Comparison of ENCODE assay signal across 12 mouse cellular contexts in the genomic region with DNA sequence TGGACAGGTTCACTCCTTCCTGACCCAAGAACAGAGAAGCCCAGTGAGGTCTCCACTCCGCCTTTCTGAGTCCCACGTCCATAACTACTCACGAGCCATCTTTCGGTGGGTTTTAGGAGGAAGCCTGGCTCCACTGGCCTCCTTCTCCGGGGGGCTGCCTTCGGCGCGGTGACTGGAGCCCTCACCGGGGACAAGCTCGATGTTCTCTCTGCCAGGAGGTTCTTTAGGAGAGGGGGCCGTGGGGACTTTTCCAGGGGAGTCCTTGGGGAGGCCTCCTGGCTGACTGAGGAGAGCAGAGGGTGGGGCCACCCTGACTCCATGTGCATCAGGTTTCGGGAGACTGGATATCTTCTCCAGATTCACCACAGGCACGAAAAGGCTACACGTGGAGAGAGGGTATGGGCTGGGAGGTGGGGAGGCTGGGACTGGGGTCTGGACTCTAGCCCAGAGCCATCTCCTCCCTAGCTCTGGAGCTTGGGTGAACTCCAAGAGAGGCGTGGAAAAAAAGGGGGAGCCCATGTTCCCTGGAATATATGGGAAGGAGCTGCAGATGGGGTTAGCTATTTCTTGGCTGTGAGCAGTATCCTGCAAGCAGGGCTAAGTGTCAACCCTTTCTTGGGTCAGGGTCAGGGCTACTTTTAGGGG. TPM values are rescaled to one million over a fixed set of nuclear protein-coding genes. Genes with fewer than 3 reads are reported as not detected.
A peak's percentile ranks its signal among the peaks of the same experiment; 100 is the strongest.
DNase-seq lines count a peak whose midpoint lies in the region; ATAC-seq and TF ChIP-seq lines count a peak whose summit lies in the region.
"Had no signal": no experiment of that assay in that cellular context is flagged by ENCODE, and none has a peak within 500 bp of the region (broad histone marks: within the 10 kb centered on the region; RNA-seq: fewer than 3 reads in every experiment).

No protein-coding gene starts in this region.

- peaks cover 24% of the 10 kb centered on the region for H3K4me1 ChIP-seq in forebrain, embryonic 12.5 days
- peaks cover 30% of the 10 kb centered on the region for H3K4me1 ChIP-seq in forebrain, embryonic 16.5 days (replicated peaks; ENCODE audit: control insufficient read depth, insufficient read depth, low read length)
- H3K4me1 ChIP-seq in kidney, postnatal 0 days (replicated peaks; ENCODE audit: insufficient read depth, low read length) = peaks cover 11% of the 10 kb centered on the region
- peaks cover 12% of the 10 kb centered on the region for H3K4me1 ChIP-seq in midbrain, embryonic 14.5 days (ENCODE audit: control insufficient read depth, insufficient read depth, low read length)
- H3K4me1 ChIP-seq in midbrain, embryonic 11.5 days (ENCODE audit: control insufficient read depth, insufficient read depth, low read length) = peaks cover 11% of the 10 kb centered on the region
- peaks cover 32% of the 10 kb centered on the region for H3K4me1 ChIP-seq in stomach, embryonic 16.5 days (ENCODE audit: control insufficient read depth, insufficient read depth, low read length)

- no peak for ATAC-seq in forebrain, embryonic 12.5 days (ENCODE audit: low FRiP score)
- ATAC-seq in forebrain, embryonic 16.5 days = no peak
- no peak for ATAC-seq in kidney, postnatal 0 days (replicated peaks; ENCODE audit: low FRiP score, low read depth)
- no peak for ATAC-seq in midbrain, embryonic 14.5 days (ENCODE audit: low FRiP score, low TSS enrichment)
- no peak for ATAC-seq in midbrain, embryonic 11.5 days (ENCODE audit: low FRiP score)
- peak; percentile 7; the same call in 1 of the 2 replicates for ATAC-seq in stomach, embryonic 16.5 days (ENCODE audit: insufficient read depth, low FRiP score)

- H3K4me2 ChIP-seq in forebrain, embryonic 12.5 days = no peak overlapping the region
- H3K4me2 ChIP-seq in forebrain, embryonic 16.5 days (ENCODE audit: low read length) = no peak overlapping the region
- no peak overlapping the region for H3K4me2 ChIP-seq in kidney, postnatal 0 days (ENCODE audit: low read length)
- no peak overlapping the region for H3K4me2 ChIP-seq in midbrain, embryonic 14.5 days (ENCODE audit: low read length)
- no peak overlapping the region for H3K4me2 ChIP-seq in midbrain, embryonic 11.5 days
- H3K4me2 ChIP-seq in stomach, embryonic 16.5 days (ENCODE audit: low read depth, low read length) = 0 out of 2 replicates have a peak overlapping the region, but pooled peaks have one; percentile 9

- 94% methylated on average over 15 of the region's 15 CpGs for WGBS in forebrain, embryonic 12.5 days
- 71% methylated on average over 15 of the region's 15 CpGs for WGBS in forebrain, embryonic 16.5 days
- WGBS in kidney, postnatal 0 days = 66% methylated on average over 15 of the region's 15 CpGs
- WGBS in midbrain, embryonic 14.5 days = 92% methylated on average over 15 of the region's 15 CpGs
- 94% methylated on average over 15 of the region's 15 CpGs for WGBS in midbrain, embryonic 11.5 days
- 69% methylated on average over 15 of the region's 15 CpGs for WGBS in stomach, embryonic 16.5 days

- no peak for TF ChIP-seq CTCF in kidney, postnatal 0 days (IDR thresholded peaks at IDR 0.05; ENCODE audit: low read depth)

- peak; percentile 50 for DNase-seq in kidney, postnatal 0 days (ENCODE audit: low spot score)
- no peak for DNase-seq in kidney, adult 9 months
- no peak for DNase-seq in midbrain, embryonic 14.5 days
- no peak for DNase-seq in midbrain, embryonic 11.5 days (ENCODE audit: low spot score, missing footprints)
- DNase-seq in ovary, postnatal 36 days (ENCODE audit: low spot score) = no peak
- DNase-seq: adrenal gland, postnatal 10 days; right cerebral cortex, adult 18-20 months; thymus, postnatal 4 days had no signal

- no peaks in the 10 kb centered on the region for H3K27me3 ChIP-seq in forebrain, embryonic 12.5 days
- no peaks in the 10 kb centered on the region for H3K27me3 ChIP-seq in forebrain, embryonic 16.5 days (replicated peaks; ENCODE audit: control insufficient read depth, insufficient read depth, low read length)
- H3K27me3 ChIP-seq in kidney, postnatal 0 days (ENCODE audit: insufficient read depth, low read length) = no peaks in the 10 kb centered on the region
- H3K27me3 ChIP-seq in midbrain, embryonic 14.5 days (ENCODE audit: control insufficient read depth, insufficient read depth, low read length) = no peaks in the 10 kb centered on the region
- no peaks in the 10 kb centered on the region for H3K27me3 ChIP-seq in midbrain, embryonic 11.5 days (ENCODE audit: control insufficient read depth, insufficient read depth, low read length)
- no peaks in the 10 kb centered on the region for H3K27me3 ChIP-seq in stomach, embryonic 16.5 days (ENCODE audit: control insufficient read depth, insufficient read depth, low read length)

- H3K9ac ChIP-seq in forebrain, embryonic 12.5 days = no peak overlapping the region
- no peak overlapping the region for H3K9ac ChIP-seq in forebrain, embryonic 16.5 days (replicated peaks; ENCODE audit: low read depth, low read length)
- H3K9ac ChIP-seq in kidney, postnatal 0 days (ENCODE audit: low read depth, low read length) = no peak overlapping the region
- peak overlapping the region; percentile 31; the same call in 1 of the 2 replicates for H3K9ac ChIP-seq in midbrain, embryonic 14.5 days (replicated peaks; ENCODE audit: low read length)
- no peak overlapping the region for H3K9ac ChIP-seq in midbrain, embryonic 11.5 days (ENCODE audit: low read length)
- H3K9ac ChIP-seq in stomach, embryonic 16.5 days (ENCODE audit: low read length) = peak overlapping the region; percentile 46

- H3K4me3 ChIP-seq in forebrain, embryonic 12.5 days (replicated peaks) = no peak overlapping the region
- H3K4me3 ChIP-seq in forebrain, embryonic 16.5 days (replicated peaks; ENCODE audit: low read length) = no peak overlapping the region
- H3K4me3 ChIP-seq in kidney, postnatal 0 days (replicated peaks; ENCODE audit: low read depth, low read length) = no peak overlapping the region
- no peak overlapping the region for H3K4me3 ChIP-seq in midbrain, embryonic 14.5 days (replicated peaks; ENCODE audit: low read depth, low read length)
- H3K4me3 ChIP-seq in midbrain, embryonic 11.5 days (ENCODE audit: low read depth, low read length) = no peak overlapping the region
- H3K4me3 ChIP-seq in stomach, embryonic 16.5 days (replicated peaks; ENCODE audit: low read length) = 0 out of 2 replicates have a peak overlapping the region, but pooled peaks have one; percentile 3

- H3K27ac ChIP-seq in forebrain, embryonic 12.5 days = 0 out of 2 replicates have a peak overlapping the region, but pooled peaks have one; percentile 19
- H3K27ac ChIP-seq in forebrain, embryonic 16.5 days (ENCODE audit: low read length) = no peak overlapping the region
- H3K27ac ChIP-seq in kidney, postnatal 0 days = no peak overlapping the region
- no peak overlapping the region for H3K27ac ChIP-seq in midbrain, embryonic 14.5 days (replicated peaks; ENCODE audit: low read depth, low read length)
- no peak overlapping the region for H3K27ac ChIP-seq in midbrain, embryonic 11.5 days (ENCODE audit: low read depth, low read length)
- peak overlapping the region; percentile 67; the same call in 1 of the 2 replicates for H3K27ac ChIP-seq in stomach, embryonic 16.5 days (ENCODE audit: low read length)
- H3K27ac ChIP-seq: macrophage had no signal

- H3K36me3 ChIP-seq in forebrain, embryonic 12.5 days (replicated peaks) = peaks cover 61% of the 10 kb centered on the region
- H3K36me3 ChIP-seq in forebrain, embryonic 16.5 days (ENCODE audit: control insufficient read depth, insufficient read depth) = peaks cover 23% of the 10 kb centered on the region; the same call in 1 of the 2 replicates
- peaks cover 16% of the 10 kb centered on the region for H3K36me3 ChIP-seq in kidney, postnatal 0 days (ENCODE audit: insufficient read depth, low read length)
- peaks cover 63% of the 10 kb centered on the region for H3K36me3 ChIP-seq in midbrain, embryonic 14.5 days (ENCODE audit: control insufficient read depth, insufficient read depth, low read length)
- peaks cover 17% of the 10 kb centered on the region for H3K36me3 ChIP-seq in midbrain, embryonic 11.5 days (ENCODE audit: control insufficient read depth, insufficient read depth, low read length)
- H3K36me3 ChIP-seq in stomach, embryonic 16.5 days (ENCODE audit: control insufficient read depth, insufficient read depth, low read length) = peaks cover 2% of the 10 kb centered on the region; the same call in 1 of the 2 replicates

- no peaks in the 10 kb centered on the region for H3K9me3 ChIP-seq in forebrain, embryonic 12.5 days
- H3K9me3 ChIP-seq in forebrain, embryonic 16.5 days (ENCODE audit: control insufficient read depth, low read length) = no peaks in the 10 kb centered on the region
- H3K9me3 ChIP-seq in kidney, postnatal 0 days (replicated peaks; ENCODE audit: low read length) = no peaks in the 10 kb centered on the region
- no peaks in the 10 kb centered on the region for H3K9me3 ChIP-seq in midbrain, embryonic 14.5 days (ENCODE audit: control insufficient read depth, low read length)
- H3K9me3 ChIP-seq in midbrain, embryonic 11.5 days (ENCODE audit: control insufficient read depth, low read length) = no peaks in the 10 kb centered on the region
- H3K9me3 ChIP-seq in stomach, embryonic 16.5 days (replicated peaks; ENCODE audit: control insufficient read depth, low read length) = no peaks in the 10 kb centered on the region

RNA-seq across cellular contexts. Expression of a gene that starts 3.9 kb away (rescaled TPM):
- polyA plus RNA-seq in forebrain, embryonic 12.5 days (2016; fragmentation: Nextera tagmentation; extraction: Ambion mirVana) = 24.0 and 28.1 TPM in 2 replicates
- polyA plus RNA-seq in forebrain, embryonic 16.5 days (2015; fragmentation: Nextera tagmentation; extraction: Ambion mirVana) = 30.7 and 33.8 TPM in 2 replicates
- polyA plus RNA-seq in kidney, postnatal 0 days (2015; fragmentation: Nextera tagmentation; extraction: Ambion mirVana) = 10.9 and 11.0 TPM in 2 replicates
- polyA plus RNA-seq in midbrain, embryonic 14.5 days (2014; fragmentation: Nextera tagmentation; extraction: Ambion mirVana) = 26.5 and 27.9 TPM in 2 replicates
- polyA plus RNA-seq in midbrain, embryonic 11.5 days (2014; fragmentation: Nextera tagmentation; extraction: Ambion mirVana) = 16.9 and 18.3 TPM in 2 replicates
- 11.5 and 12.5 TPM in 2 replicates for polyA plus RNA-seq in stomach, embryonic 16.5 days (2015; fragmentation: Nextera tagmentation; extraction: Ambion mirVana)

RNA-seq across cellular contexts. Expression of a gene that starts 5.8 kb away (rescaled TPM):
- 4.3 and 5.6 TPM in 2 replicates for polyA plus RNA-seq in forebrain, embryonic 12.5 days (2016; fragmentation: Nextera tagmentation; extraction: Ambion mirVana)
- polyA plus RNA-seq in forebrain, embryonic 16.5 days (2015; fragmentation: Nextera tagmentation; extraction: Ambion mirVana) = 4.1 and 5.7 TPM in 2 replicates
- 3.1 and 3.4 TPM in 2 replicates for polyA plus RNA-seq in kidney, postnatal 0 days (2015; fragmentation: Nextera tagmentation; extraction: Ambion mirVana)
- polyA plus RNA-seq in midbrain, embryonic 14.5 days (2014; fragmentation: Nextera tagmentation; extraction: Ambion mirVana) = 2.7 and 4.3 TPM in 2 replicates
- polyA plus RNA-seq in midbrain, embryonic 11.5 days (2014; fragmentation: Nextera tagmentation; extraction: Ambion mirVana) = 2.3 and 3.0 TPM in 2 replicates
- 4.3 and 4.4 TPM in 2 replicates for polyA plus RNA-seq in stomach, embryonic 16.5 days (2015; fragmentation: Nextera tagmentation; extraction: Ambion mirVana)

RNA-seq across cellular contexts. Expression of a gene that starts 19.6 kb away (rescaled TPM):
- polyA plus RNA-seq in forebrain, embryonic 12.5 days (2016; fragmentation: Nextera tagmentation; extraction: Ambion mirVana) = 2.6 and 2.8 TPM in 2 replicates
- 1.7 and 2.3 TPM in 2 replicates for polyA plus RNA-seq in forebrain, embryonic 16.5 days (2015; fragmentation: Nextera tagmentation; extraction: Ambion mirVana)
- polyA plus RNA-seq in kidney, postnatal 0 days (2015; fragmentation: Nextera tagmentation; extraction: Ambion mirVana) = 3.5 and 3.6 TPM in 2 replicates
- 0.42 and 0.43 TPM in 2 replicates for polyA plus RNA-seq in midbrain, embryonic 14.5 days (2014; fragmentation: Nextera tagmentation; extraction: Ambion mirVana)
- 0.93 and 1.3 TPM in 2 replicates for polyA plus RNA-seq in midbrain, embryonic 11.5 days (2014; fragmentation: Nextera tagmentation; extraction: Ambion mirVana)
- 0.15 and 3.4 TPM in 2 replicates for polyA plus RNA-seq in stomach, embryonic 16.5 days (2015; fragmentation: Nextera tagmentation; extraction: Ambion mirVana)

RNA-seq across cellular contexts. Expression of a gene that starts 20.7 kb away (rescaled TPM):
- polyA plus RNA-seq in forebrain, embryonic 12.5 days (2016; fragmentation: Nextera tagmentation; extraction: Ambion mirVana) = 7.5 and 8.9 TPM in 2 replicates
- 10.1 and 12.0 TPM in 2 replicates for polyA plus RNA-seq in forebrain, embryonic 16.5 days (2015; fragmentation: Nextera tagmentation; extraction: Ambion mirVana)
- polyA plus RNA-seq in kidney, postnatal 0 days (2015; fragmentation: Nextera tagmentation; extraction: Ambion mirVana) = 4.2 and 5.4 TPM in 2 replicates
- 10.2 and 10.3 TPM in 2 replicates for polyA plus RNA-seq in midbrain, embryonic 14.5 days (2014; fragmentation: Nextera tagmentation; extraction: Ambion mirVana)
- 4.2 and 4.3 TPM in 2 replicates for polyA plus RNA-seq in midbrain, embryonic 11.5 days (2014; fragmentation: Nextera tagmentation; extraction: Ambion mirVana)
- polyA plus RNA-seq in stomach, embryonic 16.5 days (2015; fragmentation: Nextera tagmentation; extraction: Ambion mirVana) = 2.4 and 3.1 TPM in 2 replicates

RNA-seq across cellular contexts. Expression of a gene that starts 49.9 kb away (rescaled TPM):
- polyA plus RNA-seq in forebrain, embryonic 12.5 days (2016; fragmentation: Nextera tagmentation; extraction: Ambion mirVana) = 229 and 241 TPM in 2 replicates
- polyA plus RNA-seq in forebrain, embryonic 16.5 days (2015; fragmentation: Nextera tagmentation; extraction: Ambion mirVana) = 265 and 266 TPM in 2 replicates
- polyA plus RNA-seq in kidney, postnatal 0 days (2015; fragmentation: Nextera tagmentation; extraction: Ambion mirVana) = 254 and 255 TPM in 2 replicates
- 249 and 256 TPM in 2 replicates for polyA plus RNA-seq in midbrain, embryonic 14.5 days (2014; fragmentation: Nextera tagmentation; extraction: Ambion mirVana)
- polyA plus RNA-seq in midbrain, embryonic 11.5 days (2014; fragmentation: Nextera tagmentation; extraction: Ambion mirVana) = 274 and 295 TPM in 2 replicates
- 230 TPM in 2 replicates for polyA plus RNA-seq in stomach, embryonic 16.5 days (2015; fragmentation: Nextera tagmentation; extraction: Ambion mirVana)

Comparison
In these comparisons a context has a peak if more than half of its experiments do, and no peak if none do; other contexts are left out.
1. H3K27ac ChIP-seq: peak in forebrain, embryonic 12.5 days (single experiment) and stomach, embryonic 16.5 days (single experiment); none in forebrain, embryonic 16.5 days (single experiment), kidney, postnatal 0 days (single experiment), midbrain, embryonic 14.5 days (single experiment) and midbrain, embryonic 11.5 days (single experiment).
2. H3K9ac ChIP-seq: peak in midbrain, embryonic 14.5 days (single experiment) and stomach, embryonic 16.5 days (single experiment); none in forebrain, embryonic 12.5 days (single experiment), forebrain, embryonic 16.5 days (single experiment), kidney, postnatal 0 days (single experiment) and midbrain, embryonic 11.5 days (single experiment).